Mouse (Mus musculus) G1E (cell line): ENCODE measurements around the gene Hnrnpa1.

ENCODE experiments used
- CTCF ChIP-seq: IDR thresholded peaks from 2 replicates; pipeline ENCODE4 v1.5.1; 2012; ENCODE audit warnings: low read depth, low read length, inconsistent platforms, mixed read lengths
- GATA1 ChIP-seq: IDR thresholded peaks from 2 replicates; pipeline ENCODE4 v1.6.1; 2012; ENCODE audit warnings: borderline replicate concordance, low read length, inconsistent platforms, mixed read lengths
- GATA2 ChIP-seq: IDR thresholded peaks from 2 replicates; pipeline ENCODE4 v1.6.1; 2012; ENCODE audit warnings: low read depth, low read length, inconsistent platforms, borderline replicate concordance
- TAL1 ChIP-seq: conservative IDR thresholded peaks from 2 replicates; pipeline ENCODE4 v1.6.1; 2012; ENCODE audit warnings: low read depth, low read length, inconsistent platforms, mixed read lengths

DNA sequence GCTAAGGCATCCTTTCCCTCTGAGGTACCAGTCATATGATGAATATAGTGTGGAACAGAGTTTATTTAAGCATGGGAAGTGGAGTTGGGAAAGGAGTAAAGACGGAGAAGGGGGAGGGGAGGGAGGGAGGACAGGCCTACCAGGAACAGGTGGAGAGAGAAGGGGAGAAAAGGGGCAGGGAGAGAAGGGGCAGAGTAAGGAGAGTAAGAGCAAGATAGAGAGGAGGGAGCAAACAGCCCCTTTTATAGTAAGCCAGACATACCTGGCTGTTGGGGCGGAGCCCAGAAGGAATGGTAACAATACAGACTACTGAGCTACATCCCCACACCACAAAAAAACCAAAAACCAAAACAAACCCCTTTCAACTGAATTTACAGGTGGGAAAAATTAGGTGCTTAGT is 24.2 kb upstream of the Hnrnpa1 start:
- no peak for TF ChIP-seq CTCF
- no peak for TF ChIP-seq GATA1
- TF ChIP-seq GATA2, result no peak
- TF ChIP-seq TAL1, result no peak
